Mouse (Mus musculus) lung, postnatal 4 days (tissue): ENCODE results near the gene 6430531B16Rik.

ENCODE experiments used
- DNase-seq, 2 experiments: peaks; one replicate each; pipeline ENCODE4 v3.0.0; 2021

Gene 6430531B16Rik

GRCm38 (mm10) chr7:139970216-139970919, 8.2 kb downstream of the 6430531B16Rik start:
- no peak for DNase-seq

GRCm38 (mm10) chr7:139969348-139970130, 9.0 kb downstream of the 6430531B16Rik start:
- peak; percentile 64 to 82 for DNase-seq

GRCm38 (mm10) chr7:139968428-139968827, 10.1 kb downstream of the 6430531B16Rik start:
- no peak for DNase-seq

DNA sequence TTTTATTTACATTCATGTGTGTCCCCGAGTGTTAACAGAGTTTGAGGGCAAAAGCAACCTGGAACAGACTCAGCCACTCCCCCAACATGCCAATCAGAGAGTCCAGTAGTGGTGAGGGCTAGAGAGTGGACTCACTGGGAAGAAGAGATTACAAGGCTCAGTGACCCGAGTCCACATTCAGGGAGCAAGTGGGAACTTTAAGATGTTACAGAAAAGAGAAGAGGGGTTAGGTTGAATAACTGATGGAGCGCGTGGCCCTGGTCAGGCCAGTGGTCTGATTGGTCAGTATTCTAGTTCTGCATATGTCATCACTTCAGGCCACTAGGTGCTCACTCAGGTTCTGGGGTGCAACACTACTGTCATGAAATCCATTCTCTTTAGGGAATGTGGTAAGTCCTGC, 11.4 kb downstream of the 6430531B16Rik start:
- DNase-seq = no peak

DNA sequence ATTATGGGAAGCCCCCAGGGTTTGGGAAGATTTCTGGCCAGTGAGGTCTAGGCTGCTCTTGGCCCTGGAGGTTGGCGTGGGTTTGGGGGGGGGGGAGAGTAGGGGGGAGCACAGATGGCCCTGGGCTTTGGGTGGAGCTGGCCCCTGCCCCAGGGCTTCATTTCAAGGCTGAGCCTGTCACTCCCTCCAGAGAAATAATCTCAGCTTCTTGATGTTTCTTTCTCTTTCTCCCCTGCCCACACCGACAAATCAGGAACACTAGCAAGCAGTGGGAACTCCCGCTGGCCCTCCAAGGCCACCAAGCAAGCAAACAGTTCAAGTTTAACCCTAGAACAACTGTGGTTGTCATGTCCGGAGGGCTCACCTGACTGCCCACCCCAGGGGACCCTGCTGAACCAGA, 14.7 kb downstream of the 6430531B16Rik start:
- no peak for DNase-seq

DNA sequence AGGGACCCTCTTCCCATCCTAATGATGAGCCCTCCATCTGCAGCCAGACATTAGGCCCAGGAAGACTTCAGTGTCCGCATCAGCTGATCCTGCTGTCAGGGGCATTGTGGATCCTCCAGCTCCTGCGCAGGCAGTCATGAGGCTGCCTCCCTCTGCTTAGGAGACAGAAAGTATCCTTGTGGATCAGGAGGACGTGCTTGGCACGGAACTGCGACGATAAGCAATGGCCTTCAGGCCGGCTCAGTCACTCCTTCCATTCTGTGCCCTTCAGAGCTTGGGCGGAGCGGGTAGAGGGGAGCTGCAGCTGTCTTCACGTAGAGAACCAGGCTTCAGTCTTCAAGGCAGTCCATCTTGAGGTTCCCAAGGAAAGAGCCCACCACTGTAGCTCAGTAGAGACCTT, 17.4 kb downstream of the 6430531B16Rik start:
- DNase-seq = no peak

- no peak for DNase-seq
Observed at GRCm38 (mm10) chr7:139957958-139958357, 20.6 kb downstream of the 6430531B16Rik start.

GRCm38 (mm10) chr7:139957437-139957836, 21.1 kb downstream of the 6430531B16Rik start:
- DNase-seq = no peak

DNA sequence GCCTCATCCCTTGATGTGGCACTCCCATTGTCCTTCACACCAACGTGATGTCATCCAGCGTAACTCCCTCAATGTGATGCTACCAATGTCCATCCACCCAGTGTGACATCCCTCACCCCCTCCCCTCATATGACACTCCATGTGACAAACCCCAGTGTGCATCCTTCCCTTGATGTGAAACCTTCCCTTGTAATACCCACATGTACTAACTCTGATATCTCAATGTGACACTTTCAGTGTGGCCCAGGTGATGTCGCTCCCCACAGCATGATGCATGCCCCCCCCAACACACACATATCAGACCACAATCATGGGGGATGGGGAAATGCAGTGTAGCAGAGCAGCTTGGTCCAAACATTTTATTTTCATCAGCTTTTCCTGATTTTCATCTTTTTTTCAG, 21.9 kb downstream of the 6430531B16Rik start:
- no peak for DNase-seq

GRCm38 (mm10) chr7:139955505-139955904, 23.1 kb downstream of the 6430531B16Rik start:
- DNase-seq = no peak

GRCm38 (mm10) chr7:139951991-139952633, 26.4 kb downstream of the 6430531B16Rik start:
- DNase-seq = no peak

DNA sequence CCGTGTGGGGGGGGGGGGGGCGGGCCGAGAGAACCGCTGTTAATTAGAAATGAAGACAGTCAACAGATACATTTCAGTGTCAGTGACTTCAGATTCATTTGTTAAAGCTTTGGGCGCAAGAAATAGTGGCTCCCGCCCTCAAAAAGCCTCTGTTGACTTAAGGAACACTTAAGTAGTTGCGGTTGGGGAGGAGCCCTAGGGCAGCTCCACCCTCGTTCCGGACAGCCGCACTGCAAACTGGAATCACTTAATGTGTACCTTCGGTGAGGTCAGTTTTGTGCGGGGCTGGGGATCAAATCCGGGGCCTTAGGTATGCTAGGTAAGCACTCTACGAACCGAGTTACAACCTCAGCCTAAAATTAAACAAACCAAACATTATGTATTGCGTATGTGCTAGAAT, 27.5 kb downstream of the 6430531B16Rik start:
- peak; percentile 21 to 40 for DNase-seq

DNA sequence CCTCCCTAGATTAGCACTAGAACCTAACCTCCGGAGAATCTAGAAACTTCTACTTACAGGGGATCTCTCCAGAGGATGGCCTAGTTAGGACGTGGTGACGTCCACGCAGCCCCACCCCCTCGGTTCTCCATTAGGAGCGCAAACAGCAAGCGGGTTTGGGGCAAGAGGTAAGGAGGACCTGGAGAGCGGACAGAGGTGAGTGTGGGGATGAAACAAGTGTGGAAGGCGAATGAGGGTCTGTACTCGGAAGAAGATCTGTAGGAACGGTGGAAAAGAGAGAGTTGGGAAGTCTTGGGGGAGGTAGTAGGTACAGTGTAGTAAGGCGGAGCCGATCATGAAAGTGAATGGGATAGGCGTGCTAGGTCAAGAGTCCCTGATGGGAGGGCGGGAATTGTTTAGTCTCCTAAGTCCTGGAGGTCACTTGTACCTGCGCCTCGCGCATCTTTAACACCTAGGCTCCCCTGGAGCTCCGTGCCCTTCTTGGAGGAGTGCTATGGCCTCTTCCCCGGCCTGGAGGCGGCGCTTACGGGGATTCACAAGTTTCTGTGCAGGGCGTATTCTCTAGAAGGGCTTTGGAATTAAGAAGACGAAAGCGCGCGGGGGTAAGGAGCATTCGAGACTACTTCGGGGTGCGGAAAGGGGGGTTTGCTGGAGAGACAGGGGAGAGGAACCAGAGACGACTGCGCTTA, 28.1 kb downstream of the 6430531B16Rik start:
- DNase-seq = peak; percentile 38 to 47

GRCm38 (mm10) chr7:139949893-139950282, 28.7 kb downstream of the 6430531B16Rik start:
- peak; percentile 60 to 71 for DNase-seq

DNA sequence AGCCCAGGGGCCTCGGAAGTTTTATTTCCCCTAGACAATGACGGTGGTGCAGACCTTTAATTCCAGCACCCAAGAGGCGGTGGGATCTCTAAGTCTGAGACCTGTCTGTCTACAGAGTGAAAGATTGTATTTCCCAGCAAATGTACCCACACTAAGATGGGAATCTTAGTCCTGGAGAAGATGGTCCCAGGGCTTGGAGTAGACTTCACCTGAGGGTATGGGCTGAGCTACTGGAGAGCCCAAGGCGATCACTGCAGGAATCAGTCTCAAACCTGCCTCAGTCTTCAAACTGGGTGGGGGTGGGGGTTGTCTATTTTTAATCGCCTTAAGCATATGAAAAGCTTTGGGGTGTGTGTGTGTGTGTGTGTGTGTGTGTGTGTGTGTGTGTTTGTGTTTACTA, 32.5 kb downstream of the 6430531B16Rik start:
- no peak for DNase-seq

DNA sequence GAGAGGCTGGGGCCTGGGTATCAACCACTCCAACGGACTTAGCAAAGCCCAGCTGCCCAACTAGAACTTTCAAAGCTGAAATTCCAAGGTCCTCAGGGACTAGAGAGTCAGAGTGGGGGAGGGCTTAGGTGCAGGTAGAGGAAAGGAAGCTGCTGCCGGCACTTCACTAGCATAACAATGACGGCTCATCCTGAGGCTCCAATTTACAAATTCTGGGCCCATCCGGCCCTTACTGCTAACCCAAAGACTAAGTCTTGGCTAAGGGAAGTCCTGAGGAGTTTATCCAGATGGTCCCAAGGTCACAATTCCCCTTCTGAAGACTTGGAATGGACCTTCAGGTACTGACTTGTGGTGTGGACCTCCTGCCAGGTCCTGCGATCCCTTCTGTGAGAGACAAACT, 33.0 kb downstream of the 6430531B16Rik start:
- DNase-seq = no peak

- DNase-seq = no peak
Observed at GRCm38 (mm10) chr7:139944291-139945240, 34.0 kb downstream of the 6430531B16Rik start.

DNA sequence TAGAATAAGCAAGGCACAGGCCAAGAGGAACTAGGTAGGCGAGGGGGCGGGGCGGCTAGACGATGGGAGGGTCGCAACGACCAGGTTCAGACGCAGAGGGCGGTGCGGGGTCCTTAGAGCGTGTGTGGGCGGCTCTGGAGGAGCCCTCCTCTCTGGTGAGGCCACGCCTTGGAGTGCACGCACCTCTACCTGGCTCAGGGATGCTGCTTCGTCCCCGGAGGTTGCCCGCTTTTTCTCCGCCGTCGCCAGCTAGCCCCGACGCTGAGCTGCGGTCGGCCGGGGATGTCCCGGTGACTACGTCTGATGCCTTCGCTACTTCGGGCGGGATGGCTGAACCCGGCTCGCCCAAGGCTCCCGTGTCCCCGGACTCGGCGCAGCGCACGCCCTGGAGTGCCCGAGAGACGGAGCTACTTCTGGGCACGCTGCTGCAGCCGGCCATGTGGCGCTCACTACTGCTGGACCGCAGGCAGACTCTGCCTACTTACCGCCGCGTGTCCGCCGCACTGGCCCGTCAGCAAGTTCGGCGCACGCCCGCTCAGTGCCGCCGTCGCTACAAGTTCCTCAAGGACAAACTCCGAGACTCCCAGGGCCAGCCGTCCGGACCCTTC, 34.8 kb downstream of the 6430531B16Rik start, which contains the start of gene Utf1:
Gene Utf1, plus strand, starts transcription at position 116 of the 608 bp plus-strand sequence.
- DNase-seq = peak; percentile 21 to 36

- peak in 1 of 2 experiments; percentile 17 for DNase-seq
Observed at GRCm38 (mm10) chr7:139940476-139941209, 37.9 kb downstream of the 6430531B16Rik start.

DNA sequence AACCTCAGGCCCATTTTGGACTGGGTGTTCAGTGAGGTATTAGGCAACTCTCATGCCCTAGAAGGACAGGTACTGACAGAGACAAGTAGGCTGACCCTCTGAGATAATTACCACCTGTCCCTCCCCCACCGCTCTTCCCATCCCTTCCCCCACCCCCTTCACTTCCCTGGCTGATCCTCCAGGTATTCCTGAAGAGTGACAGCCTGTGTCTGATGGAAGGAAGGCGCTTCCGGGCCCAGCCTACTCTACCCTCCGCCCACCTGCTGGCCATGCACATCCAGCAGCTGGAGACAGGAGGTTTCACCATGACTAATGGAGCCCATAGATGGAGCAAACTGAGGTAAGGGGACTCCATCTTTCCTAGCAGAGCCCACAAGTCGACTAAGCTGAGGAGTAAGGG, 40.7 kb downstream of the 6430531B16Rik start:
- no peak for DNase-seq

GRCm38 (mm10) chr7:139937138-139937537, 41.4 kb downstream of the 6430531B16Rik start:
- no peak for DNase-seq
